Mouse (Mus musculus) gastrocnemius, postnatal 25 days (tissue): Measurements from ENCODE around the gene Sh2d4b. TPM values are rescaled to one million over a fixed set of nuclear protein-coding genes. Genes with fewer than 3 reads are reported as not detected.

Experiments
- DNase-seq: peaks from one replicate; pipeline ENCODE4 v3.0.0; 2022
- total RNA-seq, 2 experiments: library from RNA; stranded (reverse); gene quantifications; 1 replicate in 1 of 2; 2 replicates in 1 of 2; pipeline ENCODE4 v1.2.3; 2021

Sh2d4b gene
- total RNA-seq, 2 experiments from 2014 or later: 0.13 to 0.72 TPM

GRCm38 (mm10) chr14:40905813-40906212, 12.7 kb upstream of the Sh2d4b start:
- no peak for DNase-seq

DNA sequence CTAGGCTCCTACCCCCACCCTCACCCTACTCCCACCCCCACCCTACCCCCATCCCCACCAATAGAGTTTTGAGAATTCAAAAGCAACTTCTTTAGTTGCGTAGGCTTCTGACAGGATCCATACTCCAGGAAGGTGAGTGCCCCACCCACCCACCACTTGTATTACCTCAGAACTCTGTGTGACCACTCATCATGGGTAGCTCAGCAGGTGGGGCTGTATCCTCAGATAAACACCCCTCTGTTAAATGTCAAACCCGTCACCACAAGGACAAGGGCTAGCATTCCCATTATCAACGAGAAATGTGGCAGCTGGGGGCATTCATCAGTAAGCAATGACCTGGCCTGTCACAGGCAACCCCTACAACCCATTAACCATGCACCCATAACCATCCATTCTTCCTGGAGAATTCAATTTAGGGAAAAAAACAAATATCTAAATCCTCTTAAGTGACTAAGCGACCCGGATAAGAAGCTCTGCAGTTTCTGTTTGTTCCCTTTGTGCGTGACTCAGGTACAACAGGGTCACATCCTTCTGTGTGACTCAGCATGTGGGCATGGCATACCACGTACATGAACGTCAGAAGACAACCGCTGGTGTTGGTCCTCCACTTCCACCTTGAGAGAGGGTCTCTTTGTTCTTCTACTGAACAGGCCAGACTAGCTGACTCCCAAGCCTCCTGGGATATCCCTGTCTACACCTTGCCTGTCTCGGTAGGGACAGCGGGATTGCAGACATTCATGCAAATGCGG, 9.4 kb upstream of the Sh2d4b start:
- DNase-seq: no peak

DNA sequence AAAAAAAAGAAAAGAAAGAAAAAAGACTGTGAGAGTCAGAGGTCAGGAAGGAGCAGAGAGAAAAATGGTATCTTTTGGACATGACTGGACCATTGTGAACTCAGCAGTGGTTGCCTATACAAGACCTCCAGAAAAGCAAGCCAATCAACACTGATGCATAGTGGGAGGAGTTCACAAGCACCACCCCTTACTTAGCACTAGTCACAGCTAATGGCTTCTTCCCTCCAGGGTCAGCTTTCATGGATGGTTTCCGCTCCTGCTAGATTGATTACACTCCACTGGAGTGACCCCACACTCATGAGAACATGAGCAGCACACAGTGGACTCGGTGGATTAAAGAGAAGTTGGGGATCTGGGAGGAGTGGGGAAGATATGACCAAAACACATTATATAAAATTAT, 7.2 kb upstream of the Sh2d4b start:
- no peak for DNase-seq

DNA sequence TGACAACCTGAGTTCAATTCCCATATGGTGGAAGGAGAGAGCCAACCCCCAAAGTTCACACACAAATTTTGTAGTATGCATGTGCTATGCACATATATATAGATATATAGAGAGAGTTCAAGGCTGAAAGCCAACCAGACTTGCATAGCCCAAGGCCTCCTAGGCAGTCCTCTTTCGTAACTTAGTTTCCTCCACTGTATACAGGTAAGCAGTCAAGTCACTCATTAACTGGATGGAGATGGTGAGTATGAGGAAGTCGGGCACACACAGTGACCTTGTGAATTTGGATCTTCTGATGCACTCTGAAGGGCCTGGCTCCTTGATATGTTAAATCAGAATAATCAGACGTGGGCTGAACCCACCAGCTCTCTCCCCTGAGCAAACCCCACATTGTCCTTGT, 4.8 kb upstream of the Sh2d4b start:
- no peak for DNase-seq

GRCm38 (mm10) chr14:40895681-40896080, 2.6 kb upstream of the Sh2d4b start:
- no peak for DNase-seq

- peak; percentile 71 for DNase-seq
Observed at GRCm38 (mm10) chr14:40894576-40895247, 1.6 kb upstream of the Sh2d4b start.

DNA sequence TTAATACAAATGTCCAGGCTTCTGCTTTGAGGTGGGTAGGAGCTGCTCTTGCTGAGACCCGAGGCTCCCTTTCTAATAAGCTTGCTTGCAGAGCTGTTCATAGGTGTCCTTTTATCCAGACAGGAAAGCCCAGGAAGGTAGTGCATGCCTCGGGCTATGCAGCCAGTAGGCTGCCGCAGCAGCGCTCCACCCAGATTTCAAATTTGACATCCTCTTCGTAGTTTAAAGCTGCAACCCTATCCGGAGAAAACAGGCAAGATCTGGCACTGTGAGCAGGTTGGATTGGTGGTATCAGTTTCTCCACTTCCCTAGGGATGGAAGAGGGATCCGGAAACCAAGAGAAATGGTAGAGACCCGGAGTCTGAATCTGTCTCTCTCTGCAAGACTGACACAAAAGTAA, 818 bp upstream of the Sh2d4b start:
- DNase-seq: no peak

- no peak for DNase-seq
Observed at GRCm38 (mm10) chr14:40892326-40892825, 690 bp downstream of the Sh2d4b start.

GRCm38 (mm10) chr14:40891506-40891905, 1.6 kb downstream of the Sh2d4b start:
- no peak for DNase-seq

GRCm38 (mm10) chr14:40889704-40890103, 3.4 kb downstream of the Sh2d4b start:
- DNase-seq: peak; percentile 45

DNA sequence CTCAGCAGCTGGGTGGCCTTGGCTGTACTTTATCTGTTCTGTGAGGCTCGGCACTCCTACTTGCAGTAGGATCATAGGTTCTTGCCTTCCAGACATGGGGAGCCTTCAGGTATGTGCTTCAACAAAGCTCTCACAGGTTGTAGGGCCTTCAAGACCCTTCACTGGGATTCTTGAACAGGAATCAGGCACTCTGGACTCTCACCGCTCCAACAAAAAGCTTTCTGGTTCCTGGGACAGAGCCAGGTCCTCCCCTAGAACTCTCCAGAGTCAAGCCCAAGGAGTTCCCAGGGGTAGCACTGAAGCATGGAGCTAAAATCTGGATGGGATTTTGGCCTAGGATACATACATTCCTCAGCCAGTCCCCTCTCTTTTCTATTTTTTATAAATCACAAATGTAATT, 3.9 kb downstream of the Sh2d4b start:
- no peak for DNase-seq

GRCm38 (mm10) chr14:40886428-40887202, 6.5 kb downstream of the Sh2d4b start:
- no peak for DNase-seq

DNA sequence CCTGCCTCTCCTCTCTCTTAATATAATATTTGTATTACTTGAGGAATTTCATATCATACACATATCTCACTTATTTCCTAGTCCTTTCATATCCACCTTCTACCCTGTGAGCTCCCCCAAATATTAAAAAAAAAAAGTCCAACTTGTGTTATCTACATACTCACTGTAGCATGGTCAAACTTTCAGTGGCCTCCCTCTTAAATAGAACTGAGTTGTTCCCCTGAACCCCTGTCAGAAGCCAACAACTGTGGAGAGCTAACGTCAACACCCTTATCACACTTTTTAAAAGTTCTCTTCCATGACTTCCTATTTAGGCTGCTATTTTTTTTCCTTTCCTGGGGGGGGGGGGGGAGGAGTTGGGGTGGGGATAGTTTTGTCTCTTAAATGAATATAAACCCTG, 7.3 kb downstream of the Sh2d4b start:
- DNase-seq: no peak

- peak; percentile 26 for DNase-seq
Observed at GRCm38 (mm10) chr14:40885225-40885624, 7.8 kb downstream of the Sh2d4b start.

DNA sequence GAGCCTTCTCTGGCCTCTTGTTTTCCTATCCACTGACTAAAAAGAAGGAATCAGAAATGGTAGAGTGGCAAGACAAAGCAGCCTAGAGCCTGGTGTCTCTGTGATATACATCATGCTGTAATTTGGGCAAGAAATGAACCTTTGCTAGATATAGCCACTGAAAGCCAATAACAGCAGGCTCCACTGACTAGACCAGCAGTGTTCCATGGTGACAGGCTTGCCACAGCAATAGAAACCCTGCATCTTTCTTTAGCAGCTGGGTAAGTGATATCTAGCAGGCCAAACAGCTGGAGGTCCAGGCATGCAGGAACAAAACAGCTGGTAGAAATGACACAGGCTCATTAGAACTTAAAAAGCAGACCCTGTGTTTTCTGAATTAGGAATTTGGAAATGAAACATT, 18.5 kb downstream of the Sh2d4b start:
- DNase-seq: no peak

- no peak for DNase-seq
Observed at GRCm38 (mm10) chr14:40873961-40874360, 19.1 kb downstream of the Sh2d4b start.

DNA sequence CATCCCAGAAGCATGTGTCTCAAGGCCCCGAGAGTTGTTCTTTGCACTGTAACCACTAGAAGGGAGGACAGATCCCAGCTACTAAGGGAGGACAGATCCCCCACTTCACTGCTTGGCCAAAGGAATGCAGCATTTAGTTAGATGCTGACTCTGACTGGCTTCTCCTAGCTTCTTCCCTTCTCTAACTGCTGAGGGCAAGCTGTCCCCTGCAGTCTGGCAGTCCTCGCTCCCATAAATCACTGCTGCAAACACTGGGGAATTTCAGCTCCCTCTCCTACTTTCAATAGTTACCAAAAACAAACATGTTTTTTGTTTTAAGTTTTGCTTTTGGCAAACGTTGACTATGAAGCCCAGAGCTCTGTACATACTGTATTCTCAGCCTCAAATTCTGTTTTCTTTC, 22.5 kb downstream of the Sh2d4b start:
- no peak for DNase-seq

DNA sequence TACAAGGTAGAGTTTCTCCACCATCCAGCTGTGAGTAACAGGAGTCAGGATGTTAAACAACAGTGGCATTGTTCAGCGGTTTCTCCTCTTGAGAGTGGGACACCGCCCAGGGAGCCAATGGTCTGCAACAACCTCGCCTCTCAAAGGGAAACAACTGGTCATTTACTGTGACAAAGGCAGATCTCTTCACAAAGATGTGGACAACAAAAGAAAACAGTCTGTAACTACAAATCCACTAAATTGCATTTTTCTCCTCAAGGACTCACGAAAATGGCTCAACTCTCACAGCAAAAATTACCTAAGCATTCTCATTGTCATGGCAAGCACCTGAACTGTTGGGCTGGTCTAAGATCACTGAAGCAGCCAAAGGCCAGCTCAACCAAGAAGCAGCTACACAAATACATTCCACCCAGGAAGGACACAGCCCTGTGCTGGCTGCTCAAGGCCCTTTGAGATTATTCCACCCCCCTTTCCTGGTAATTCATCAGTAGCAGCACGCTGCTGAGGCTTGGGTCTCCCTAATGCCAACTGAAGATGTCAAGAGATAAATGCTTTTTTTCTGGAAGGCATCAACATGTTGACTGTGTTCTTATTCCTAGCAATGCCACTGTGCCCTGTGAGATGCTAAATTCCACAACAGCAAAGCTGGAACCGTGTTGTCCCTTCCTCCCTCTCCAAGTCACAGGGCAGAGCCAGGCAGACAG, 28.1 kb downstream of the Sh2d4b start:
- DNase-seq: no peak

GRCm38 (mm10) chr14:40863659-40864058, 29.4 kb downstream of the Sh2d4b start:
- no peak for DNase-seq

GRCm38 (mm10) chr14:40863022-40863421, 30.0 kb downstream of the Sh2d4b start:
- no peak for DNase-seq

GRCm38 (mm10) chr14:40852978-40853377, 40.1 kb downstream of the Sh2d4b start:
- no peak for DNase-seq

DNA sequence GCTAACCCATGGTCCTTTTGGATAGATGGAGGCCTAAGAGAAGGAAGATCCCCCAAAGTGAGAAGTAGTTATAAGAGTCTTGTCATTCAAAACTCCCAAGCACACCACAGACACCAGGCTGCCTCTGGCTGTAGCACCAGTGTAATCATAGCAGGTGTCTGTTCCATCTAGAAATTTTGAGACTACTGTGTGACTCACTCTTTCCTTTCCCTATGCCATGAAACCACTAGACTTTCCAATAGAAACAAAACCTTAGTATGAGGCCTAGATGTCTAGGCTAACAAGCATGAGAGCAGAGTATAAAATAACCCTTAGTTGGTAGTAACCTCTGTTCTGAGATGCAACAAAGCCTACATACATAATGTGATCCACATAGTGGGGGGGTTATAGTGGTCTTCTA, 55.7 kb downstream of the Sh2d4b start:
- no peak for DNase-seq
